Comparison of ENCODE assay signal across 18 mouse cellular contexts in genomic region chr4:125600642-125601041, GRCm38 (mm10).
"Had no signal": no experiment of that assay in that cellular context is flagged by ENCODE, and none has a peak within 500 bp of the region (broad histone marks: within the 10 kb centered on the region; RNA-seq: fewer than 3 reads in every experiment).

No protein-coding gene starts in this region.

- H3K9ac ChIP-seq: liver, embryonic 13.5 days; midbrain, embryonic 12.5 days; neural tube, embryonic 15.5 days; stomach, embryonic 15.5 days had no signal

- H3K27ac ChIP-seq: layer of hippocampus, adult 2 months; liver, embryonic 13.5 days; midbrain, embryonic 12.5 days; neural tube, embryonic 15.5 days; stomach, embryonic 15.5 days had no signal

- H3K4me3 ChIP-seq: layer of hippocampus, adult 2 months; liver, embryonic 13.5 days; midbrain, embryonic 12.5 days; myocyte; neural tube, embryonic 15.5 days; stomach, embryonic 15.5 days had no signal

- H3K36me3 ChIP-seq: liver, embryonic 13.5 days; midbrain, embryonic 12.5 days; neural tube, embryonic 15.5 days; stomach, embryonic 15.5 days had no signal

- H3K4me2 ChIP-seq: liver, embryonic 13.5 days; midbrain, embryonic 12.5 days; neural tube, embryonic 15.5 days; stomach, embryonic 15.5 days had no signal

- ATAC-seq: midbrain, embryonic 16.5 days had no signal

- H3K9me3 ChIP-seq: liver, embryonic 13.5 days; midbrain, embryonic 12.5 days; neural tube, embryonic 15.5 days; stomach, embryonic 15.5 days had no signal

- H3K27me3 ChIP-seq: liver, embryonic 13.5 days; stomach, embryonic 15.5 days had no signal

- DNase-seq: kidney, adult 8-10 months; kidney, postnatal 14 days; layer of hippocampus, adult 9-11 months; liver, embryonic 13.5 days; lung, adult 2 months; lung, postnatal 14 days; lung, postnatal 4 days; right cerebral cortex, adult 18-20 months; right cerebral cortex, postnatal 14 days; spleen, adult 18-20 months; thymus, adult 18-20 months; thymus, postnatal 36 days had no signal

- H3K4me1 ChIP-seq: liver, embryonic 13.5 days; stomach, embryonic 15.5 days had no signal
